Mouse (Mus musculus) MN1 (cell line): ENCODE data around the gene Cd70.
A peak's percentile ranks its signal among the peaks of the same experiment; 100 is the strongest.

Experiments
- DNase-seq: peaks from one replicate; pipeline ENCODE4 v3.0.0-alpha.2; 2016; ENCODE audit warnings: low spot score

Gene Cd70

GRCm38 (mm10) chr17:57148994-57149803 lies at the start of gene Cd70:
Gene Cd70 (minus strand): TSS chr17:57149777.
- no peak for DNase-seq

GRCm38 (mm10) chr17:57198252-57198651 lies 48.7 kb upstream of the Cd70 start:
- no peak for DNase-seq

- no peak for DNase-seq
Observed at GRCm38 (mm10) chr17:57195326-57196010, 45.9 kb upstream of the Cd70 start.

GRCm38 (mm10) chr17:57194771-57195170 lies 45.2 kb upstream of the Cd70 start:
- no peak for DNase-seq

DNA sequence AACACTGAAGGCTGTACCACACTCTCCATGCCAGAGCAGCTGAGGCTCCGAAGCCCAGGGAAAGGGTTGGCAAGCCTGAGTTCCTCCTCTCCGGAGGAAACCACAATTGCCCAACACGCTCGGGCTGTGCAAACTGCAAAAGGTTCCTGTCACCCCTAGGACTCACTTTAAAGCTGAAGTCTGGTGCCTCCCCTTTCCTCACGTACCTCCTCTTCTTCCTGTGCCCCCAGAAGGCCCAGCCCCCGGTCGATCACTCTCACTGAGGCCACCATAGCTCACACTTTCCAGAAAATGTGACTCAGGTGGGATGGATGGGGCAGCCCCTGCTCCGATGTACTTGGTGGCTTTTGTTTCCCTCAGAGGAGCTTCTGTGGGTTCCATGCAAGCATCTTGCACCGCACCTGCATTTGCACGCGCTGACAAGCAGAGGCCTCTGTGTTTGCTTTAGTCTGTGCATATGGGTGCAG lies 44.5 kb upstream of the Cd70 start, which contains the start of gene Tnfsf14:
Gene Tnfsf14, minus strand, starts transcription at position 137 of the 467 bp plus-strand sequence.
- no peak for DNase-seq

GRCm38 (mm10) chr17:57188510-57189192 lies 39.1 kb upstream of the Cd70 start:
- no peak for DNase-seq

- no peak for DNase-seq
Observed at GRCm38 (mm10) chr17:57185641-57186040, 36.1 kb upstream of the Cd70 start.

DNA sequence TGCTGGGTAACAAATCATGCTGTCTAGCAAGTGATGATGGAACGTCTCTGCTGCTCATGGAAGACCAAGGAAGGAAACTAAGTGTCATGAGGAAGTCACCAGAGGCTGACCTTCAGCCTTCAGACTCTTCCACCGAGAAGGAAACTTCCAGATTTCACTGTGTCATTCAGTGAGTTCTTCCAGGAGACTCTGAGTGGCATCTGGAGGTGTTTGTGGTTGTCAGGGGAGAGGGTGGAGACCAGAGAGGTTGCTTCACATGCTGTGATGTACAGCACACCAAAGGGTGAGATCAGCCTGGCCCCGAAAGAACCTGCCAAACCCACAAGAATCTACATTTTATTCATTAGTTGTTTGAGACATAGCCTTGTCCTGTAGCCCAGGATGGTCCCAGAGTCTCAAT lies 33.3 kb upstream of the Cd70 start:
- DNase-seq, result no peak

- DNase-seq, result no peak
Observed at GRCm38 (mm10) chr17:57180363-57180762, 30.8 kb upstream of the Cd70 start.

DNA sequence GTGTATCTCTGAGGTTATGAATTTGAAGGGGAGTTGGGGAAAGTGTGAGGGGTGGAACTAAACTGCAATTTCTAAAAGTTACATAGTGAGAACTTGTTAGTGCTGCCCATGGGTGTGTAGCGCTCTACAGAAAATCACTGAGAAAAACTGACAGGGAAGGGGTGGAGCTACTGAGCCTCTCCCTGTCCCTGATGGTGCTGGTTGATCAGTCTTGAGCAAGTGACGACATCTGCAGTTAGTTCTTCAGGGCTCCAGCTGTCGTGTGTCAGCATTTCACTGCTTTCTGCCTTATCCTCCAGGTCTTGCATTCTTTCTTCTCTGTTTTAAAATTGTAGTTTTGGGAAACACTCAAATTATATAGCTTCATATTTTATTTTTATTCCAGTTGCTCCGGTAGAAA lies 23.8 kb upstream of the Cd70 start:
- no peak for DNase-seq

DNA sequence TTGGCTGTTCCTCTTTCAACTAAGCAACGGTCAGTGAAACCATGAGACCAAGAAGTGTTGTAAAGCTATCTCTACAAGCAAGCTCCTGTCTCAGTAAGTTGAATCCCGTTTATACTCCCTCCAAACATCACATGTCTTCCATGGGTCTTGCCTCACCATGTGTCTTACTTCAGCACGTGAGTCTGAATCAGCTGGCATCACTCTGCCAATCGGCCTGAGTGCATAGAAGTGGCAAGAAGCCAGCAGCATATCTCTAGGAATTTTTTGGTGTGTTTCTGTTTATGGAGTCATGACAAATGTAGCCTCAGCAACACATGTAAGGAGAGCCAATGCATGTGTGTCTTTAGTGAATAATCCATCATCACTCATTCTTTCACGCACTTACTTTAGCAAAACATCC lies 22.8 kb upstream of the Cd70 start:
- DNase-seq, result no peak

GRCm38 (mm10) chr17:57170616-57171260 lies 21.2 kb upstream of the Cd70 start:
- DNase-seq, result no peak

GRCm38 (mm10) chr17:57166800-57167791 lies 17.5 kb upstream of the Cd70 start:
- peak; percentile 78 for DNase-seq

- DNase-seq, result no peak
Observed at GRCm38 (mm10) chr17:57153787-57154186, 4.2 kb upstream of the Cd70 start.

DNA sequence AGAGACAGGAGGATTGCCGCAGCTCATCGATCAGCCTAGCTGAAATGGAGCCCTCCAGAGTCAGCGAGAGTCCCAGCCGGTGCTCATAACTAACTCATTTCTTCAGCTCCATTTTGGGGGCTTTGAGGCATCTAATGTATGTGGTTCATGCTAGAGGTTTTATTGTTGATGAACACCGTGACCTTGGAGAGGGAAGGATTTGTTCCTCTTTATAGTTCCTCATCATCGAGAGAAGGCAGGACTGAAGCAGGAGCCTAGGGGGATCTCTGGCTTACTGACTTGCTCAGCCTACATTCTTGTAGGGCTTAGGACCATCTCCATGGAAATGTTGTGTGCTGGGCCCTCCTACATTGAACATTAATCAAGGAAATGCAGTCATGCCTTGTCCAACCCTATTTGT lies 3.4 kb upstream of the Cd70 start:
- DNase-seq, result no peak

- no peak for DNase-seq
Observed at GRCm38 (mm10) chr17:57148343-57148742, 1.2 kb downstream of the Cd70 start.

GRCm38 (mm10) chr17:57145115-57145514 lies 4.5 kb downstream of the Cd70 start:
- no peak for DNase-seq

DNA sequence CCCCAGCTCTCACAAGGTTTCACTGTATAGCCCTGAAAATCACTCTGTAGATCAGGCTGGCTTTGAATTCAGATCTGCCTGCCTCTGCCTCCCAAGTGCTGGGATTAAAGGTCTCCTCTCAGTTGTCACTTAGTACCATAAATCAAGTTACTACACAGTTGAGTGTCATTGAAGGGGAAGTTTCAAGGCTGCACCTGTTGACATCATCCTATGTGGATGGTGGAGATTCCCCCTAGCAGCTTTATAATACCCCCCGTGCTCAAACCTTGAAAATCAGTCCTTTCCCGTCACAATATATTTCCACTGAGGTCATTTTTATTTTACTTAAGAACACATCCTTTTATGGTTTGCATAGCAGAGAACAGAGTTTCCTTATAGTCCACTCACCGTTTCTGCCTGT lies 5.9 kb downstream of the Cd70 start:
- no peak for DNase-seq

- DNase-seq, result no peak
Observed at GRCm38 (mm10) chr17:57139708-57140107, 9.9 kb downstream of the Cd70 start.

DNA sequence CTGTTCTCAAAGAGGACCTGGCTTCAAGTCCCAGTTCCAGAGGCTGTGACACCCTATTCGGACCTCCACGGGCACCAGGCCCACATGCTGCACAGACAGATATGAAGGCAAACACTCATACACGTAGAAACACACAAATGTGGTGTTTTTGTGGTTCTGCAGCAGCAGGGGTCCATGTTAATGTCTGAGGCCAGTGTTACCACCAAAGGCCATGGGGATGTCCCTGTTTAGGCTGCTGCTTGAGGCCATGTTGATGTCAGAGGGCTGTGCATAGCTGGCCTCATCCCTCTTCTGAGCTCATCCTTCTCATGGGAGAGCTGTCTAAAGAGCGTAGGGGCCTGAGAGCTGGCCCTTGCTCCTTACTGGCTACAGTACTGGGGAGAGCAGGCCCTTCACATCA lies 10.9 kb downstream of the Cd70 start:
- no peak for DNase-seq

DNA sequence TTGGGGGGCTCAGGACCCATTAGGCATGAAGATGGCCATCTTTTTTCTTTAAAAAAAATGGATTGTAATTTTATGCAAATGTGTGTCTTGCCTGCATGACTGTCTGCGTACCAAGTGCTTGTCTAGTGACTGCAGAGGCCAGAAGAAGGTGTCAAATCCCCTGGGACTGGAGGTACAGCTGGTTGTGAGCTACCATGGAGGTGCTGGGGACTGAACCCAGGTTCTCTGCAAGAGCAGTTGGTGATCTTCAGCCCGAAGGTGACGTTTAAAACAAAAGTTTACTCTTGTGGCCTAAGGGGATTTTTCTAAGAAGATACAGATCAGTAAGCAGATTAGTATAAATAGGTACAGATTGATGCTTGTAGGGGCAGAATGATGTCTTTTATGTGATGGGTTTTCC lies 13.9 kb downstream of the Cd70 start:
- no peak for DNase-seq
